Mouse (Mus musculus): ENCODE data around the gene Disc1.

Disc1 gene

DNA sequence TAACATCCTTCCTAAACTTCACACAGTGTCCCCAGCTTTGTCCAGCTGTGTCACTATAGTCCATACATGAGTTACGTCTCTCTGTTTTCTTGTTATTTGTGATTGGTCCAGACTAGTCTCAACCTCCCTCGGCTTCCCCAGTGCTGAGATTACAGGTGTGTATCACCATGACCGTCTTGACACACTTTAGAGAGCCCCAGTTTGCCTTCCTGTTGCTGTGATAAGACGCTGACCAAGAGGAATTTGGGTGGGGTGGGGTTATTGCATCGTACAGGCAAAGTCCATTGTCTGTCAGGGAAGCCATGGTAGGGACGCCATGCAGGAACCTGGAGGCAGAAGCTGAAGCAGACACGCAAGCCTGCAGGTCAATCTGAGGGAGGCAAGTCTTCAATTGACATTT lies 216.3 kb downstream of the Disc1 start:
- peak; percentile 63 for DNase-seq (ENCODE audit: low spot score)

GRCm38 (mm10) chr8:125271357-125271756 lies 217.4 kb downstream of the Disc1 start:
- no peak for DNase-seq (ENCODE audit: low spot score)

DNA sequence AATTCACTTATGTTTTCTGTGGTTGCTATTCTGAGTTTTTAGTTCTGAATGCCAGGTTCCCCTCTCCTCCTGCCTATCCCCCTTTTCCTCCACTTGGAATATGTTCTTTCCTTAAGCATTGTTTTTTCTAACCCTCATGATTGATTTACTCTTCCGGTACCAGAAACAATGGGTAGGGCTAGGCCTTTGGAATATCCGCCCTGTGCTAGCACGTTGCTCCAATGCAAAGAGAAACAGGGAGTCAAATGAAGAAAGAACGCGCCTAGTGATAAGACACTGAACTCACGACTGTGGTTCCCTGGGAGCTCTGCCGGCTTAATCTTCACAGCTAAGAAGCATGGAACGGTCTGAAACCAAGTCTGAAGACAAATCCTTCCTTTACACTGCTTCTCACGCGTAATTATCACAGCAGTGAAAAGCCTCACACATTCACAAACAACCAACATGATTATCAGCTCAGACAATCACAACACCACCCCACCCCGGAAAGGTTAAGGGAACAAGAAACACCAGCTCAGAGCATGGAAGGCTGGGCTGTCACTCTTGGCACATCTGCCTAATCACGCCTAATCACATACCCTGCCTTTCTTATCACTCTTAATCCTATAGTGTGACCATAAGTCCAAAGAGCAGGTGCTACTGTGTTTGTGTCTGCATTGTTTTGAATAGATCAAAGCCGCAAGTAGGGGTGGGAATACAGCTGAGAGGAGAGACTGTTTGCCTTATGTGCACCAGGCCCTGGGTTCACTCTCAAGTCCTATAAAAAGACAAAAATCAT lies 218.3 kb downstream of the Disc1 start:
- no peak for DNase-seq (ENCODE audit: low spot score)

GRCm38 (mm10) chr8:125277071-125277682 lies 223.2 kb downstream of the Disc1 start:
- no peak for DNase-seq (ENCODE audit: low spot score)

DNA sequence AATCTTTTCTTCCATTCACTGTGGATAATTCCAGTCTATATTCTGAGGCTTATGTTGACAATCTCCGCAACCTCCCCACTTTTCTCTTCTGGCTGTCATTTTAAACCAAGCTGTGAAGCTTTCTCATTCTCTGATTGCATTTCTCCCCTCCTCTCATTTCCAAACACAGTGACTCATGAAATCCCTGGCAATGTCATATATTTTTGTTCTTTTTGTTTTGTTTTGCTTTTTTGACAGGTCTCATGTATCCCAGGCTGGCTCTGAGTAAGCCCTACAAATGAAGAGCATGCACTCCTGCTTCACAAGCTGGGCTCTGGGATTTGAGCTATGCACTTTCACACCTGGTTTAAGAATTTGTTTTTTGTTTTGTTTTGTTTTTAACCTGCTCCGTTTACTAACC lies 225.2 kb downstream of the Disc1 start:
- DNase-seq (ENCODE audit: low spot score) = no peak

DNA sequence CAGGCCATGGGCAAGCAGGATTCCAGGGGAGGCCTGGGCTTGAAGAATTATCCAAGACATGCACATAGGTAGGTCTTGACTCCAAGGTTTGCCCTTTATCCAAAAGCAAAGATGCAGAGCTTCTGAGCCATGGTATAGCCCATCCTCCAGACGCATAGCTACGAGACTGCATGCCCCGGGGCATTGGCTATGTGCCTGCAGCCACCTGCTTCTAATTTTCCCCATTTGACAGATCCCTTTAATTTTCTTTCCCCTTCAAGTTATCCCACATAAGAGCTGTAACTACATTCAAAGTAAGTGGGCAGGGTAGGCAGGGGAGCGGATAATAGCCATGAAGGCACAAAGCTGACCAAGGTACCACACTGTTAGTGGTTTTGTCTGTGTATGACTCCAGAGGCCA lies 225.9 kb downstream of the Disc1 start:
- DNase-seq (ENCODE audit: low spot score) = no peak

DNA sequence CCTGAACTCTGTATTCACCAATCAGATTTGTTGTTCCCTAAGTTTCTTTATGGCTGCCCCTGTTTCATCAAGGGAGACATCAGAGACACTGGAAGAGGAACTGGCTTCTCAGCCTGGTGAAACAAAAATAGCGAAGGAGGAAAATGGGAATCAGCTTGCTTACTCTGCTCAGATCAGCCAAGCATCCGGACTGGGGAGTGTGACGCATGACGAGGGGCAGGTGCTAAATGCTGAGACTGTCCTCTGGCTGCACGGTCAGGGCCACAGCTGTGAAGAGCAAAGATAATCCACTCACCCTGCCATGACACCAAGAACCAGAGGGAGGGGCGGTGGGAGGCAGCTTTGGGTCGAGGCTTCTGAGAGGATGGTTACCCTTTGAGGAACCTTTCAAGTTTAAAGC lies 228.5 kb downstream of the Disc1 start:
- no peak for DNase-seq (ENCODE audit: low spot score)

DNA sequence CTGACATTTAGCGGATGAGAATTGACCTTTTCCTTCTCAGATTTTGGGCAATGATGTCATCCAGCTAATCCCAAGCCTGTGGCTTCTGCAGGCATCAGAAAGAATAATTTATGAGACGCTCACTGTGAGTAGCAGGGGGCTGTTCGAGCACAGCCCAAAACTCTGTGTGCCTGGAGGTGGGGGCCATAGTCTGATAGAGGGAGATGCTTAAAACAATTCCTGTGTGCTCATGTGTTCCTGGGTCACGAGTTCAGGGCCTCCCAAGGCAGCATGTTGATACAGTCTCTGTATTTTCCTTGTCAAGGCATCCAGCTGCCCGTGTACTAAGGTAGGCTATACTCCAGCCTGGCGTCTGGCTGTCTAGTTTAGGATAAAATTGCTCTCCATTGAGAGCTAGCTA lies 229.5 kb downstream of the Disc1 start:
- no peak for DNase-seq (ENCODE audit: low spot score)

GRCm38 (mm10) chr8:125284875-125285274 lies 230.9 kb downstream of the Disc1 start:
- no peak for DNase-seq (ENCODE audit: low spot score)

DNA sequence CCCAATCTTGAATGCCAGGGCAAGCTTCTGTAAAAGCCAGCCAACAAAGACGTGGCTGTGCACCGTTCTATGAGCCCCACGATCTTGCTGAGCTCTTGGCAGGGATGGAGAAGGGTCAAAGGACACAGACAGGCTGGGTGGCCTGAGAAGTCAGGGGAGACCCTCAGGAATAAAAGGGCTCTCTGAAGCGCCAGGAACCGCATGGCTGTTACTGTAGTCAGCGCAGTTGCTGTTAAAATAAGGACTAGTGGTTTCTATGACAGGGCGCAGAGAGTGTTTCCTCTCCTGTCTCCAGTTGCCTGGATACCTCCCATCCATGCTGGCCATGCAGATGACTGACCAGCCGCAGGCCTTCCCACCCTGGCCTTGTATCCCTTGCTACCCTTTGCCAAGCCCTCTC lies 231.4 kb downstream of the Disc1 start:
- DNase-seq (ENCODE audit: low spot score) = no peak

GRCm38 (mm10) chr8:125285966-125286681 lies 232.1 kb downstream of the Disc1 start:
- peak; percentile 9 for DNase-seq (ENCODE audit: low spot score)

DNA sequence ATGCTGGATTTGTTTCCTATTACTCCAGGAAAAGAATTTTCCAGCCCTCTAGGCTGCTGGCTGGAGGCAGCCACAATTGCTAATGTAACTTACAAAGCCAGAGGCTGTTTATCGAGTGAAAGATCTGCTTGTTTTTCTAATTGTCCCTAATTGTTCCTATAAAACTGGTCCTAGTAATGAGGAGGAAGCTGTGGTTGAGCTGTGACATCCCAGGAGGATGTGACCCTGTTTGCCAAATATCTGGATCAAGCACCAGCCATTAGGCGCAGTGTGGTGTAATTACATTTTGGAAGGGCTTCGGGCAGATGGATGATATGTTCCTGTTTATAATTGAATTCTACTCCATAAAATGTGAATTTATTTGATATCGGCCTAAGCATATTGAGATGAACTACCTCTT lies 233.3 kb downstream of the Disc1 start:
- DNase-seq (ENCODE audit: low spot score) = no peak

DNA sequence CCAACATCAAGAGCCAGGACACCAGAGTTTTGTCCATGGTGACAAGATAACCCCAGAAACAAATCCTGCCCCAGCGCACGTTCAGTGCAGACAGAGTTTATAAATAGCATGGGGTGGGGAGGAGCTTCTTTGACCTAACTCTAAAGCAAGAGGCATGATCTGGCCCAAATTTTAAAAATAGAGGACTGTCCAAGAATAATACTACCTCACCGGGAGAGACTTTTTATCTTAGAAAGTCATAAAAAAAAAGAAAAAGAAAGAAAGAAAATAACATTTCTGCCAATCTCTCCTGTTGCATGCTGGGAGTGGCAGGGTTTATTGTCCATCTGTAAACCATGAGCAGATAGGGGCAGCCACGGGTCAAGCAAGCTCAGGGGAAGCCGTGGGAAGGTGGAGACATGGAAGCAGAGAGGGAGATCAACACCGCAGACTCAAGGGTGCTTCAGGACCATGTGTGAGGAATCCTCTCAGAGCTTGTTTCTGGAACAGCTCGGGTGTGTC lies 233.9 kb downstream of the Disc1 start:
- DNase-seq (ENCODE audit: low spot score) = no peak

DNA sequence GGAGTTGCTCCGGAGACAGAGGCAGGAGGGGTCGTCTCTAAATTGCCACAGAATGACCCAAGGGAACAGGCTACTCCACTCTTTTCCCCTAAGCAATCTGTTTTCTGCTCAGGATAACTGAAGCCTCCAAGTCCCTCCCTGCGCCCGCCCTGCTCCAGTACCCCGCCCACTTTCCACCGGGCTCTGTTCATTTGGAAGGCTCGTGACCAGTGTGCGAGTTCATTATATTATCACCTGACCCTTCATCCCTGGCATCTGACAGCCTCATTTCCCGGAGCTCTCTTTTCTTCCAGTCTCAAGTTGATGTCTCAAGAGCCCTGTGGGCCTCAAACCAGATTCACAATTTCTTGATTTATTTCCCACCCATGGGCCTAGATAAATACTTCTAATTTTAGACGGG lies 237.5 kb downstream of the Disc1 start:
- DNase-seq (ENCODE audit: low spot score) = no peak

- no peak for DNase-seq (ENCODE audit: low spot score)
Observed at GRCm38 (mm10) chr8:125291932-125292717, 238.1 kb downstream of the Disc1 start.

DNA sequence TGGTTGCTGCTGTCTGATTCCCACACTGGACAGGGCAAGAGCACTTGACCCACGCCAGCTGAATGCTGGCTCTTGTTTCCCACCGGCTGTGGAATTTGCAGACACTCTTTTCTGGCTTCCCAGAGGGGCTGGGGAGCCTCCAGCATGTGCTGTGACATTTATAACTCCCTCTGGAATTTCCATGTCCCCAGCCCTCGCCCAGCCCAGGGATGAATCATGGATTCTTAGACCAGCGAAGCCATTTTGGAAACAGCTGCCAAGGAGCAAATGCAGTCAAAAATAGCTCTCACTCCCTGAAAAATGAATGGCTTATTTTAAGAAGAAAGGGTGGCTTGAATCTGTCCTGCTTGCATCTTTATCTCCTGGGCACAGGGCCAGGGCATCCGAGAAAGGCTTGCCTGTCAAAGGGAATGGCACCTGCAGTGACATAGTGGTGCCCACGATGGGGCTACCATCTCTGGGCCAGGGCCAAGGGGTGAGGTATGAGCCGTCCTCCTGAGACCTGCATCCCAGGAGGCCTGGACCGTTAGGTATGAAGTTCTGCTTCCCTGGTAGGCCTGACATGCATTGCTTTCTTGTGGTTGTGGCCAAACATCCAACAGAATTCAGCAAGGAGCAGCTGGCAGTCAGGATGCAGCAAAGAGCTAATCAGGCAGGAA lies 239.1 kb downstream of the Disc1 start:
- no peak for DNase-seq (ENCODE audit: low spot score)

GRCm38 (mm10) chr8:125299248-125299647 lies 245.3 kb downstream of the Disc1 start:
- DNase-seq (ENCODE audit: low spot score) = no peak

GRCm38 (mm10) chr8:125301931-125302361 lies 248.0 kb downstream of the Disc1 start:
- no peak for DNase-seq (ENCODE audit: low spot score)

DNA sequence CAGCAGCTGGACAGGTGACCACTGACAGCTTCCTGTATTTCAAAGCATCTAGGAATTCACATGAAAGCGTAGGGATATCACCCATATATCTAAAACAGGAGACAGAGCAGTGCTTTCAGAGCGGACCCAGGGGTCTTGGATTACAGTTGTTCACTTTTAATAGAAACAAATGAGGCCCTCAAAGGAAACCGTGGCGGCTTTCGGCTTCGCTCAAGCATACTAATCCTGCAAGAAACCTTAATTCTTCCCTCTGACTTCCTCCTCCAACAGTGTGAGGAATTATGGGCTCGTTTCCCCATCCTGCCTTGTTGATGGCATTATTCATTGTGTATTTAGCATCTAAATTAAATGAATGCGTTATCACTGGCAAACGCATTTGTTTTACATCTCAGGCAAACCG lies 252.7 kb downstream of the Disc1 start:
- DNase-seq (ENCODE audit: low spot score) = no peak

DNA sequence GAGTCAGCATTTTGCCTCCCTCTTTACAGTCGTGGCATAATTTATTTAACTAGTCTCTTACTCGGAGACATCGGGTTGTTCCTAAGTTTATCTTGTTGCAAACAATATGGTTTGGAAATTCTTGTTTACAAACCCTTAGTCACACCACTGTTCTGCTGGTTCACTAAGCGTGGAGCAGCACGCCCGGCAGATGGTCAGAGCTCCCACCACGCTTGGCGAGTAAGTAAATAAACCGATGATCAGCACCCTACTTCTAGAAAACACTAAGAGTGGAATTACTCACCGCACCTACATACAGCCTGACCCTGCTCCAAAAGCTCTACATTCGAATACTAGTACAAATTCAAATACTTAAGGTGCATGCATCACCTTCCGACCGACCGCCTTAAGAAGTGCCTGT lies 256.0 kb downstream of the Disc1 start:
- no peak for DNase-seq (ENCODE audit: low spot score)

Measured in yolk sac, embryonic 10.5 days (tissue).